Mouse (Mus musculus): ENCODE data around the gene 1190007I07Rik. TPM values are rescaled to one million over a fixed set of nuclear protein-coding genes. Genes with fewer than 3 reads are reported as not detected.
A peak's percentile ranks its signal among the peaks of the same experiment; 100 is the strongest.
"Not testable (repeated sequence)": the region's sequence is repeated elsewhere in the genome, so short reads cannot be mapped to it uniquely, and the experiment has no call there.

The 1190007I07Rik gene
- polyA plus RNA-seq, 1 experiment from 2014 or later = 43.7 TPM

DNA sequence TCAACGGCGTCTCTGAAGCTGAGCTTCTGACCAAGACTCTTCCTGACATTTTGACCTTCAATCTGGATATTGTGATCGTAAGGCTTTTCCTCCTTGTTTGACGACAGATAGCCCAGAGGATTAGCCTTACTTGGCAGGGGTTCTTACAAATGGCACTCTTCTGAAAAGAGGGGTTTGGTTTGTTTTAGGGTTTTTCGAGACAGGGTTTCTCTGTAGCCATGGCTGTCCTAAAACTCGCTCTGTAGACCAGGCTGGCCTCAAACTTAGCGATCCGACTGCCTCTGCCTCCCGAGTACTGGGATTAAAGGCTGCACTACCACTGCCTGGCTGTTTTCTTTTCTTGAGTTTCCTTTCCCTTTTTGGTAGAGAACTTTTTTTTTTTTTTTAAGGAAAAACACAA, 18.5 kb upstream of the 1190007I07Rik start:
- H3K9me3 ChIP-seq = no peaks in the 10 kb centered on the region
- no peaks in the 10 kb centered on the region for H3K4me1 ChIP-seq
- DNase-seq (ENCODE audit: extremely low spot score, low spot score) = no peak
- peaks cover 100% of the 10 kb centered on the region for H3K36me3 ChIP-seq (replicated peaks)
- no peaks in the 10 kb centered on the region for H3K27me3 ChIP-seq (ENCODE audit: poor library complexity, severe bottlenecking)
- H3K27ac ChIP-seq = no peak overlapping the region
- 90% methylated on average over 9 of the region's 9 CpGs for WGBS
- no peak overlapping the region for H3K4me3 ChIP-seq

DNA sequence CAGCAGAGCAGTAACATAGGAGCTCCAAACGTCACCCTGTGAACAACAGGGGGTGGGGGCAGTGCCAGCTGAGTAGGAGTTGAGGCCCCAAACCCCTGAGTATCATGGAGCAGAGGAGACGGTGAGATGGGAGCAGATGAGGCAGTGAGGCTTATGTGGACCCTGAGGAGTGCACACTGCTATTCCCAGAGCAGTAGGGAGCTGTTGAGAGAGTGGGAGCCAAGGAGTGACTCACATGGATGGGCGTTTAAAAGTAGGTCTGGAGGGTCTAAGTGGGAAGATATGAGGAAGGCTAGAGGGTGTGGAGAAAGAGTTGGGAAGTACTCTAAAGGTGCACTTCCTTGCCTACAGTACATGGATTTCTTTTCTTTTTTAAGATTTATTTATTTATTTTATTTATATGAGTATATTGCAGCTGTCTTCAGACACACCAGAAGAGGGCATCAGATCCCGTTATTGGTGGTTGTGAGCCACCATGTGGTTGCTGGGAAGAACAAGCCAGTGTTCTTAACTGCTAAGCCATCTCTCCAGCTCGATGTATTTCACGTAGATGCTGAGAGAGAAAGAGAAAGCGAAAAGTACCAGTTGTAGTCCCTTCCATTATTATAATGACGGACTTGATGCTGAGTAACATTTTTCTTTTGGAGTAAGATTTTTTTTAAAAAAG, 16.1 kb upstream of the 1190007I07Rik start:
- Histone ChIP-seq H3K9me3 (no peaks in the 10 kb centered on the region), H3K36me3 (replicated peaks) (peaks cover 100% of the 10 kb centered on the region), H3K27me3 (ENCODE audit: poor library complexity, severe bottlenecking) (no peaks in the 10 kb centered on the region), H3K4me1 (no peaks in the 10 kb centered on the region), H3K27ac (no peak overlapping the region), H3K4me3 (no peak overlapping the region)
- WGBS = 92% methylated on average over 8 of the region's 8 CpGs
- no peak for DNase-seq (ENCODE audit: extremely low spot score, low spot score)

DNA sequence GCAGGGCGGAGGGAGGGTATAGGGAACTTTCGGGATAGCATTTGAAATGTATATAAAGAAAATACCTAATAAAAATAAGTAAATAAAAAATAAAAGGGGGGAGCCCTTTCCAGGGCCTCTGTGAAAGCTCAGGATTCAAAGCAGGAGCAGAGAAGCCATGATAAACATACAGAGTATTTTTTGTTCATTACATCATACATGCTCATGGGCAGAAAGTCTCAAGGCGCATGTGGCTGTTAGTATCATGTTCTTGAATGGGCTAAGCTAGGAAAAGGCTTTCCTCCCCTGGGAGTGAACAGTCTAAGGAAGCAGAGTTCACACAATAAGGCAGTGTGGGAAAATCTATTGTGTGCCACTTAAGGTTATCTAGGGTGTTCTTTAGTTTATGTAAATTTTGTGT, 13.3 kb upstream of the 1190007I07Rik start:
- DNase-seq (ENCODE audit: extremely low spot score, low spot score) = no peak
- peaks cover 5% of the 10 kb centered on the region for H3K4me1 ChIP-seq
- H3K9me3 ChIP-seq = peaks cover 9% of the 10 kb centered on the region; the same call in 1 of the 2 replicates
- H3K27me3 ChIP-seq (ENCODE audit: poor library complexity, severe bottlenecking) = no peaks in the 10 kb centered on the region
- H3K4me3 ChIP-seq = no peak overlapping the region
- H3K27ac ChIP-seq = no peak overlapping the region
- WGBS = 93% methylated on average over 3 of the region's 3 CpGs
- H3K36me3 ChIP-seq (replicated peaks) = peaks cover 100% of the 10 kb centered on the region

DNA sequence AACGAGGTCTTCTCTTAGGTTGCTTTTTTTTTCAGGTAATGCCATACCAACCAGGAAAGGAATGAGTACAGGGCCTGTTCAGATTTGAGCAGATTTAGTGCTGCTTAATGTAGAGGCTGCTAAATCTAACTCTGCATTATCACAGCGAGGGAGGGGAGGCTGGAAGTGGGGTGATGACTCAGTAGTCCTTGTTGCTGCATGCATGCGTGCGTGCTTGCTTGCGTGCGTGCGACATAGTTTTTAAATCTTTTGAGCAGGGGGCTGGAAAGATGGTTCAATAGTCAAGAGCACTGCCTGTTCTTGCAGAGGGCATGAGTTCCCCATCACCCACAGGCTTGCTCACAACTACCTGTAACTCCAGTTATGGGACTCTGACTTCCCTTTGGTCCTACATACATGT, 11.3 kb upstream of the 1190007I07Rik start:
- DNase-seq (ENCODE audit: extremely low spot score, low spot score) = no peak
- Histone ChIP-seq H3K9me3 (peaks cover 9% of the 10 kb centered on the region; the same call in 1 of the 2 replicates), H3K27me3 (ENCODE audit: poor library complexity, severe bottlenecking) (no peaks in the 10 kb centered on the region), H3K4me3 (no peak overlapping the region), H3K27ac (no peak overlapping the region), H3K4me1 (peaks cover 15% of the 10 kb centered on the region), H3K36me3 (replicated peaks) (peaks cover 84% of the 10 kb centered on the region)
- 98% methylated on average over 7 of the region's 7 CpGs for WGBS

DNA sequence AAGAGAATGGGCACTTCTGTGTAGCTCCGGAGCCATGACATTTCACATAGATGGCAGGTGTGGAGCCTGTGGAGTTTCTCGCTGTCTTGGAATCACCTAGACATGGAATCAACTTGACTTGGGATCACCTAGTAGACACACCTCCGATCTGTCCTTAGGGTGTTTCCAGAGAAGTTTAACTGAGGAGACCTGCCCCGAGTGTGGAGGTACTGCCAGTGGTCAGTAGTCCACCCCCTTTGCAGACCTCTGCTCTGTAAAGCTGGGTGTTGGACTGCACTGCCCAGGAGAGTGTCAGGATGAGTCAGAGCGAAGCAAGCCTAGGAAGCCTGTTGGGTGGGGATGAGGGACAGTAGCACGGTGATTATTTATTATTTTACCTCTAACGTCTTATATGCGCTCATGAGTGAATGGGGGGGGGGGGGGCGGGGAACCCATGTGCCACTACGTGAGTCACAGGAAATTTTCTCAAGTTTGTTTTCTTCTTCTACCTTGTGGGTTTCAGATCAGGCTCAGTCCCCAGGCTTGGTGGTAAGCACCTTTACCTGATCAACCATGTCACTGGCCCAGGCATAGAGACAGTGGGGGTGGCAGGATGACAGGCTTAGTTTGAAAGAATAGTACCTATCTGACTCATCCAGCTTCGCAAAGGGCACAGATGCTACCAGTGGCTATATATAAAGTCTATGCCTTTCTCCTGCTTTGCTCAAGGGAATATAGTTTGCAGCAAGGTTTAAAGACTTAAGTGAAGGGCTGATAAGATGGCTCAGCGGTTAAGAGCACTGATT, 9.7 kb upstream of the 1190007I07Rik start:
- Histone ChIP-seq H3K9me3 (peaks cover 9% of the 10 kb centered on the region; the same call in 1 of the 2 replicates), H3K27me3 (ENCODE audit: poor library complexity, severe bottlenecking) (no peaks in the 10 kb centered on the region), H3K36me3 (replicated peaks) (peaks cover 67% of the 10 kb centered on the region), H3K4me1 (peaks cover 24% of the 10 kb centered on the region), H3K4me3 (no peak overlapping the region), H3K27ac (no peak overlapping the region)
- WGBS = 93% methylated on average over 12 of the region's 12 CpGs
- no peak for DNase-seq (ENCODE audit: extremely low spot score, low spot score)

DNA sequence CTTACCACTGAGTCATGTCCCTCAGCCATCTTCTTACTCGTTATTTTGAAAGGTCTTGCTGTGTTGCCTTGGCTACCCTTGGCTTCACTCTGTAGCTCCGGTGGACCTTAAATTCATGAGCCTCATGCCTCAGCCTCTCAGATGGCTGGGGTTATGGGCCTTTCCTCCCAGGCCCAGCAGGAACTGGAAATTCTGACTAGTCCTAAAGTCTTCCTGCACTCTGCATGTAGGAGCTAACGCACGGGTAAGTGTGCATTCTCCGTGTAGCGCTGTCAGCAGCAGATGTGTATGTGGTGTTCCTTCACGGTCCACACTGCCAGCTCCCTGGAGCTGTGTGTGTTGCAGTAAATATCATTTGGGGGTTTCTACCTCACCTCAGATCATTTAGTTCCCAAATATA, 8.1 kb upstream of the 1190007I07Rik start:
- DNase-seq (ENCODE audit: extremely low spot score, low spot score) = no peak
- Histone ChIP-seq H3K4me1 (peaks cover 24% of the 10 kb centered on the region), H3K9me3 (peaks cover 9% of the 10 kb centered on the region; the same call in 1 of the 2 replicates), H3K36me3 (replicated peaks) (peaks cover 52% of the 10 kb centered on the region), H3K4me3 (peak overlapping the region; percentile 83), H3K27ac (no peak overlapping the region), H3K27me3 (ENCODE audit: poor library complexity, severe bottlenecking) (no peaks in the 10 kb centered on the region)
- 87% methylated on average over 7 of the region's 7 CpGs for WGBS

DNA sequence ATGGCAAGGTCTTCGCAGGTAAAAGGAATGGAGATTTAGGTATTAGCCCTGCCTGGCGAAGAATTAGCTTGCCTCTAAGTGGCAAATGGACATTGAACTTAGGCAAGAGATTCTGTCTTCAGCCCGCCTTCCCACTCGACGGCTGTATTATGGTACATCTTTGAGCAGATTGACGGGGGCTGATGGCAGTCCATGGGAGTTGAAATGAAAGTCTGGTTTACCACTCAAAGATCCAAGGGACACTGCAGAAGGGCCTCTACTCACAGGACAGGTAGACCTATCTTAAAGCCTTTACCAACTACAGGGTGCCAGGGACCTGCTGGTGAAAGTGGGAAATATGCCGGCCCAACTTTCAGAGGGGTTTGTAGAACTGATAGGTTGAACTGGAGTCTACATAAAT, 7.5 kb upstream of the 1190007I07Rik start:
- H3K27me3 ChIP-seq (ENCODE audit: poor library complexity, severe bottlenecking) = no peaks in the 10 kb centered on the region
- H3K4me1 ChIP-seq = peaks cover 24% of the 10 kb centered on the region
- WGBS = 25% methylated on average over 7 of the region's 7 CpGs
- H3K36me3 ChIP-seq (replicated peaks) = peaks cover 45% of the 10 kb centered on the region
- peaks cover 9% of the 10 kb centered on the region; the same call in 1 of the 2 replicates for H3K9me3 ChIP-seq
- peak overlapping the region; percentile 83 for H3K4me3 ChIP-seq
- DNase-seq (ENCODE audit: extremely low spot score, low spot score) = no peak
- peak overlapping the region; percentile 97 for H3K27ac ChIP-seq

DNA sequence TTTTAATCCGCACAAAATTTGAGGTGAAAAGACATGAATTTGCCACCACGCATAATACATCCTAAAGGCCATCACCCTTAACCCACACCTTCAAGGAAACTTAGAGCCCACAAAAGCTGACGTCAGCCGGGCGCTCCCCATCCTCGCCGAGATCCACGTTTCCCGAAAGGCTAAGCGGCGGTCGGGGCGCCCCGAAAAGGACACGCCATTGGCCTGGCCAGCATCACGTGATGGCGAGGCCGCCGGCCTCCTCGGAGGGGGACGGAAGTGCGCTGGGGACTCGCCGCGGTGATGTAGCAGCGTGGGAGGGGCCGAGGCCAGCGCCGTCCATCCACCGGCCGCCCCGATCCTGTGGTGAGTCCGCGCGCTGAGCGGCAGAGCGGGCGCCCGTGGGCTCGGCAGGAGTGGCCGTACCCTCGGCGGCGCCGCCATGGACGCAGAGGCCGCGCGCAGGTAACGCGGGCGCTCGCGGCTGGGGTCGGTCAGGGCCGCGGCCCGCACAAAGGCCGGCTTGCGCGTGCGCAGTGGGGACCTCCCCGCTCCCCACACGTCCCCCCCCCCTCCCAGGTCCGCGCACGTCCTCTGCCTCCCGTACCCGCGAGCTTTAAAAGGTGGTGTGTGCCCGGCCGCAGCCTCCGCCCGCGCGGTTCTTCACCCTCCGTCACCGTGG, 6.7 kb upstream of the 1190007I07Rik start, which contains the start of gene Tdg:
TSS of gene Tdg (plus strand) at position 243 of the 670 bp plus-strand sequence.
- WGBS = under 1% methylated on average over 78 of the region's 78 CpGs
- H3K36me3 ChIP-seq (replicated peaks) = peaks cover 38% of the 10 kb centered on the region
- H3K9me3 ChIP-seq; H3K27me3 ChIP-seq (ENCODE audit: poor library complexity, severe bottlenecking): not testable (repeated sequence)
- H3K4me3 ChIP-seq = peak within 1 kb of the TSS; percentile 83
- H3K4me1 ChIP-seq = peaks cover 24% of the 10 kb centered on the region
- H3K27ac ChIP-seq = peak within 1 kb of the TSS; percentile 97
- DNase-seq (ENCODE audit: extremely low spot score, low spot score) = peak; percentile 92

DNA sequence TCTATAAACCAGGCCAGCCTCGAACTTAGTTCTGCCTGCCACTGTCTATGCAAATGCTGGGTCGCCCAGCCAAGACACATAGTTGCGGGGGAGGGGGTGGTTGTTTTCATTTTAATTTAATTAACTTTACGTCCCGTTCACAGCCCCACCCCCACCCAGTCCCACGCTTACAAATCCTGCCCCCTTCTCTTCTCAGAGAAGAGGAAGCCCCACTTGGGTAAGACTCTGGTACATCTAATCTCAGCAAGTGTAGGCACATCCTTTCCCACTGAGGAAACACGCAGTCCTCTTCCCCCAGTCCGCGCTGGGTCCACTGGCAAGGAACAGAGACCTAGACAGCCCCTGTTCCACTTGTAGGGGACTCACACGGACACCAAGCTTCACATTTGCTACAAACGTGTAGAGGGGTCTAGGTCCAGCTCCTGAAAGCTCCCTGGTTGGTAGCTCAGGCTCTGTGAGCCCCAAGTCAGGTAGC, 6.1 kb upstream of the 1190007I07Rik start:
- Histone ChIP-seq H3K36me3 (replicated peaks) (peaks cover 32% of the 10 kb centered on the region), H3K9me3 (peaks cover 9% of the 10 kb centered on the region; the same call in 1 of the 2 replicates), H3K4me1 (peaks cover 24% of the 10 kb centered on the region), H3K27ac (peak overlapping the region; percentile 97), H3K27me3 (ENCODE audit: poor library complexity, severe bottlenecking) (no peaks in the 10 kb centered on the region), H3K4me3 (peak overlapping the region; percentile 83)
- no peak for DNase-seq (ENCODE audit: extremely low spot score, low spot score)
- WGBS = 5% methylated on average over 11 of the region's 11 CpGs

DNA sequence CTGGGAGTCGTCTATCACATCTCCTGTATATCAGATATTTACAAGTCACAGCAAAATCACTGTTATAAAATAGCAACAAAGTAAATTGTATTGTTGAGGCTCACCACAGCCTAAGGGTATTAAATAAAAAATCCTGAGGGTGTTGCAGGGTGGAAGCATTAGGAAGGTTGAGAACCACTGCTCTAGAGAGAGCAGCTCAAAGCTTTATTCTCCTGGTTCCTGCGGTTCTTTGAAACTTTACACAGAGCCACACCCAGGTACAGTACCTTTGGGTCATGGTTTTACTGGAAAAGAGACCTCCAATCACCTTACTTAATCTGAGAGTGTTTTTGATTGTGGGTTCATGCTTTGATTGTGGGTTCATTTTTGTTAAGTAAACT, 515 bp upstream of the 1190007I07Rik start:
- H3K27me3 ChIP-seq (ENCODE audit: poor library complexity, severe bottlenecking); H3K9me3 ChIP-seq; DNase-seq (ENCODE audit: extremely low spot score, low spot score): not testable (repeated sequence)
- H3K36me3 ChIP-seq (replicated peaks) = peaks cover 15% of the 10 kb centered on the region
- WGBS = 8% methylated on average over 2 of the region's 2 CpGs
- peaks cover 13% of the 10 kb centered on the region for H3K4me1 ChIP-seq
- H3K4me3 ChIP-seq = peak overlapping the region; percentile 76
- H3K27ac ChIP-seq = peak overlapping the region; percentile 94

DNA sequence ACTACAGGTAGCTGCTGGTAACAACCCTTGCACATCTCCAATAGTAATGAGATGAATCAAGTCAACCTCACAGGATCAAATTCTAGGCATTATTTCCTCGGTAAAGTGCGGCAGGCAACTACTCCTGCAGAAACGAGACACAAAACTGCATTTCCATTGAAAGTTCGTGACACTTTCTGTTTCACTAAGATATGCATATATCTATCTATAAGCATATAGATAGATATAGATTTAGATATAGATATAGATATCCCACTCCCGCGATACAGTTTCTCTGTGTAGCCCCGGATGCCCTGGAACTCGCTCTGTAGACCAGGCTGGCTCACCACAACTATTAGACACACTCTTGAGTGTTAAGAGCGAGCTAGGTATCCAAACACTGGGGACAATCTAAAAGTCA, 793 bp downstream of the 1190007I07Rik start:
- WGBS = 35% methylated on average over 9 of the region's 9 CpGs
- no peak for DNase-seq (ENCODE audit: extremely low spot score, low spot score)
- peak overlapping the region; percentile 94 for H3K27ac ChIP-seq

DNA sequence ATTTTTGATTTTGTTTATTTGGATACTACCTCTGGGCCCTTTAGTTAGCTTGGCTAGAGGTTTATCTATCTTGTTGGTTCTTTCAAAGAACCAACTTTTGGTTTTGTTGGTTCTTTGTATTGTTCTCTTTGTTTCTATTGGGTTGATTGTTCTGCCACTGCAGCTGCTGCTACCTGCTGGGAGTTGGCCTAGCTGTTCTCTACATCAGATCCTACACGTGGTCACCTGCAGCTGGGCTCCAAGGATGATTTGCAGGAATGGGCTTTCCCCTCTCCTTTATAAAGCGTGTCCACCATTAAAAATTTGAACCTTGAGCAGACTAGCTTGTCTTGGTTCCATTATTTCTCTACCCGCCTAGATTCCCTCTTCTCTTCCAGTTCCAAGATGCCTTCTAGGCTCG, 28.6 kb downstream of the 1190007I07Rik start:
- not testable (repeated sequence) for H3K4me3 ChIP-seq; H3K4me1 ChIP-seq; H3K36me3 ChIP-seq (replicated peaks); H3K9me3 ChIP-seq; H3K27me3 ChIP-seq (ENCODE audit: poor library complexity, severe bottlenecking); DNase-seq (ENCODE audit: extremely low spot score, low spot score); H3K27ac ChIP-seq
- 68% methylated on average over 4 of the region's 4 CpGs for WGBS

More for the DNA sequence above, 793 bp downstream of the 1190007I07Rik start:
- Histone ChIP-seq H3K27me3 (ENCODE audit: poor library complexity, severe bottlenecking) (no peaks in the 10 kb centered on the region), H3K9me3 (no peaks in the 10 kb centered on the region), H3K4me1 (peaks cover 13% of the 10 kb centered on the region), H3K4me3 (peak overlapping the region; percentile 76), H3K36me3 (replicated peaks) (peaks cover 26% of the 10 kb centered on the region)

Data from forebrain, embryonic 10.5 days (tissue).